Mouse (Mus musculus) spleen, adult 2 months (tissue): ENCODE results near the gene Melk. TPM values are rescaled to one million over a fixed set of nuclear protein-coding genes. Genes with fewer than 3 reads are reported as not detected.
A peak's percentile ranks its signal among the peaks of the same experiment; 100 is the strongest.

Experiments used
- DNase-seq, 2 experiments: peaks; one replicate each; pipeline versions ENCODE4 v3.0.0 to v3.0.0-alpha.2; 2012 to 2021; ENCODE audit warnings: low spot score in 2 of 2, low read depth in 1 of 2
- H3K27ac ChIP-seq: fragments of 200-500 bp; 2 replicates; pipeline ENCODE4 v1.5.1; 2012; ENCODE audit warnings: low read length, inconsistent platforms; ENCODE audit not compliant: insufficient read depth
- H3K27me3 ChIP-seq: fragments of 200-500 bp; 2 replicates; pipeline ENCODE4 v1.6.1; 2012; ENCODE audit warnings: mild to moderate bottlenecking, moderate library complexity, low read length, inconsistent platforms; ENCODE audit not compliant: control insufficient read depth, insufficient read depth
- H3K36me3 ChIP-seq: fragments of 200-500 bp; 2 replicates; pipeline ENCODE4 v1.6.1; 2012; ENCODE audit warnings: mild to moderate bottlenecking, low read length, inconsistent platforms; ENCODE audit not compliant: control insufficient read depth, insufficient read depth
- H3K4me1 ChIP-seq: fragments of 200-500 bp; 2 replicates; pipeline ENCODE4 v1.6.1; 2011; ENCODE audit warnings: inconsistent platforms; ENCODE audit not compliant: control insufficient read depth, insufficient read depth, insufficient read length
- H3K4me3 ChIP-seq: fragments of 200-500 bp; 2 replicates; pipeline ENCODE4 v1.5.1; 2011; ENCODE audit warnings: mild to moderate bottlenecking, inconsistent platforms; ENCODE audit not compliant: insufficient read depth, insufficient read length; ENCODE audit errors: extremely low read depth
- CTCF ChIP-seq: fragments of 200-500 bp; IDR thresholded peaks from 2 replicates; pipeline ENCODE4 v1.5.1; 2011; ENCODE audit warnings: mild to moderate bottlenecking, inconsistent platforms; ENCODE audit not compliant: insufficient read depth, insufficient read length, insufficient replicate concordance; ENCODE audit errors: extremely low read depth
- POLR2A ChIP-seq: fragments of 200-500 bp; IDR thresholded peaks from 2 replicates; pipeline ENCODE4 v1.6.1; 2011; ENCODE audit warnings: low read depth, low read length, inconsistent platforms
- WGBS: fragments of 180-500 bp; shearing (Covaris S2); methylation state at CpG from one replicate; pipeline ENCODE4 v1.1.7; 2018; 5-methylcytosine and 5-hydroxymethylcytosine counted together
- polyA plus RNA-seq: library from polyadenylated mRNA; depleted of rRNA; stranded (reverse); fragments of >200 nt; gene quantifications from 2 replicates; pipeline ENCODE4 v1.2.3, GENCODE M21; 2012; rRNA removed

The Melk gene
- polyA plus RNA-seq, 1 experiment = 1.1 TPM

DNA sequence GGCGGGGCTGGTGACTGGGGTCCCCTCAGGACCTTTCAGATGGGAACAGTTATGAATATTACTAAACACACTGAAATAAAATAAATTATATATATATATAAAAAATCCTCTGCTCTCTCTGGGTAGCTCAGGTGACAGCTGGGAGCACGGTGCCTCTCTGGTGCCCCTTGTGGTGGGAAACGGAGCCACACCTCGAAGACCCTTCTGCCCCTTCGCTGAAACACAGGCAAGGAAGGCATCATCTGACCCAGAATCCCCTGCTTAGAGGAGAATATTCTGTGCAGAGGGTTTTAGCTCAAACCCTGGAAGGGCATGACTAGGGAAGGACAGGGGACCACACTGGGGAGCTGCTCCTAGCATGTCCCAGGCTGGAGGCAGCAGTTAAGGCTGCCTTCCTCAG lies 101.9 kb downstream of the Melk start:
- no peaks in the 10 kb centered on the region for H3K27me3 ChIP-seq
- no peaks in the 10 kb centered on the region for H3K36me3 ChIP-seq
- TF ChIP-seq POLR2A (no peak), CTCF (peak; percentile 71; the same call in 1 of the 2 replicates)
- H3K4me3 ChIP-seq = no peak overlapping the region
- DNase-seq = peak in 1 of 2 experiments; percentile 19
- H3K27ac ChIP-seq = no peak overlapping the region
- WGBS = 17% methylated on average over 5 of the region's 5 CpGs
- no peaks in the 10 kb centered on the region for H3K4me1 ChIP-seq

- DNase-seq = no peak
- H3K27me3 ChIP-seq = no peaks in the 10 kb centered on the region
- no peak overlapping the region for H3K27ac ChIP-seq
- no peaks in the 10 kb centered on the region for H3K4me1 ChIP-seq
- no peaks in the 10 kb centered on the region for H3K36me3 ChIP-seq
- TF ChIP-seq POLR2A = no peak
- no peak for TF ChIP-seq CTCF
- no peak overlapping the region for H3K4me3 ChIP-seq
- WGBS = 74% methylated on average over 5 of the region's 5 CpGs
Observed at GRCm38 (mm10) chr4:44404487-44404886, 103.8 kb downstream of the Melk start.

Other genes starting within 250 kb of the Melk start
- gene Gne, start 216.7 kb upstream of the Melk start, polyA plus RNA-seq = 21.8 and 25.1 TPM in 2 replicates
- gene Rnf38, start 67.1 kb upstream of the Melk start, polyA plus RNA-seq = 122 and 144 TPM in 2 replicates